Mouse (Mus musculus) large intestine, adult 2 months (tissue): ENCODE measurements around the gene Gm14569. TPM values are rescaled to one million over a fixed set of nuclear protein-coding genes. Genes with fewer than 3 reads are reported as not detected.

Experiments used
- DNase-seq: peaks from one replicate; pipeline ENCODE4 v3.0.0-alpha.2; 2012; ENCODE audit warnings: low read depth, low spot score
- WGBS: fragments of 180-500 bp; shearing (Covaris S2); methylation state at CpG from one replicate; pipeline ENCODE4 v1.1.7; 2018; 5-methylcytosine and 5-hydroxymethylcytosine counted together
- polyA plus RNA-seq: library from polyadenylated mRNA; depleted of rRNA; stranded (reverse); fragments of >200 nt; gene quantifications from 2 replicates; pipeline ENCODE4 v1.2.3, GENCODE M21; 2012; rRNA removed

The Gm14569 gene
- polyA plus RNA-seq, 1 experiment: not detected

- DNase-seq: no peak
- 30% methylated on average over 3 of the region's 3 CpGs for WGBS
Observed at GRCm38 (mm10) chrX:36389971-36390370, 101.7 kb downstream of the Gm14569 start.

DNA sequence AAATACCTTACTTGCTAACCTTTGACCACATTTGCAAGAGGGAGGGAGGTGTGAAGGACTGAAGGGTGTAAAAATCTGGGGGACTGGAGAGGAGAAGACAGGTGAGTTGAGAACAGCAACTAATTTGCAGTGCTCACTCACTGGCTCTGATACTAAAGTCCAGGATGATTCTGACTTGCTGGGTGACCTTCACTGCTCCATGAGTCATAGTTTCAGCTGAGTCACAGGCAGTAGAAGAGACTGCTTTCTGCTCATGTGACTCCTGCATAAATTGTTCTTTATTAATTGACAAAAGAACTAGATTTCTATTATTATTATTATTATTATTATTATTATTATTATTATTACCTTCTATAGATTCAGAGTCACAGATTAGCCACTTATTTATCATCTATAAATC lies 106.3 kb downstream of the Gm14569 start:
- no peak for DNase-seq

Other genes with a start within 250 kb of the Gm14569 start
- gene Lonrf3, start 163.5 kb downstream of the Gm14569 start, polyA plus RNA-seq: 0.67 and 1.6 TPM in 2 replicates
- gene Gm6268, start 90.5 kb downstream of the Gm14569 start, polyA plus RNA-seq: not detected in 2 replicates
- gene Pgrmc1, start 106.4 kb upstream of the Gm14569 start, polyA plus RNA-seq: 57.3 and 96.8 TPM in 2 replicates
- gene Akap17b, start 153.6 kb upstream of the Gm14569 start, polyA plus RNA-seq: 0.22 and 0.36 TPM in 2 replicates